14 mouse cellular contexts compared by ENCODE assay signal in genomic region chr6:103507751-103508575, GRCm38 (mm10). TPM values are rescaled to one million over a fixed set of nuclear protein-coding genes. Genes with fewer than 3 reads are reported as not detected.
DNase-seq lines count a peak whose midpoint lies in the region; ATAC-seq lines count a peak whose summit lies in the region.
"Had no signal": no experiment of that assay in that cellular context is flagged by ENCODE, and none has a peak within 500 bp of the region (broad histone marks: within the 10 kb centered on the region; RNA-seq: fewer than 3 reads in every experiment).

No protein-coding gene starts in this region.

- no peak overlapping the region for H3K9ac ChIP-seq in kidney, embryonic 14.5 days (ENCODE audit: low read depth, low read length)
- H3K9ac ChIP-seq: lung, embryonic 15.5 days had no signal

- H3K4me3 ChIP-seq in kidney, embryonic 14.5 days (ENCODE audit: low read length) = no peak overlapping the region
- H3K4me3 ChIP-seq in heart, embryonic 10.5 days = no peak overlapping the region
- H3K4me3 ChIP-seq: lung, embryonic 15.5 days had no signal

- ATAC-seq in kidney, embryonic 14.5 days (ENCODE audit: low FRiP score, low TSS enrichment) = no peak
- ATAC-seq: activated CD4-positive, CD25-positive, alpha-beta regulatory T cell, adult 4 months had no signal

- no peak overlapping the region for H3K4me2 ChIP-seq in kidney, embryonic 14.5 days (replicated peaks; ENCODE audit: low read depth, low read length)
- H3K4me2 ChIP-seq: lung, embryonic 15.5 days had no signal

- H3K9me3 ChIP-seq in kidney, embryonic 14.5 days (ENCODE audit: control insufficient read depth, low read length) = no peaks in the 10 kb centered on the region
- no peaks in the 10 kb centered on the region for H3K9me3 ChIP-seq in heart, embryonic 10.5 days
- H3K9me3 ChIP-seq: lung, embryonic 15.5 days had no signal

- peaks cover 28% of the 10 kb centered on the region for H3K27me3 ChIP-seq in kidney, embryonic 14.5 days (ENCODE audit: control insufficient read depth, insufficient read depth, low read length)
- H3K27me3 ChIP-seq in heart, embryonic 10.5 days (ENCODE audit: insufficient read depth, poor library complexity, severe bottlenecking) = peaks cover 52% of the 10 kb centered on the region

- no peak overlapping the region for H3K27ac ChIP-seq in kidney, embryonic 14.5 days (ENCODE audit: low read depth, low read length)
- no peak overlapping the region for H3K27ac ChIP-seq in heart, embryonic 10.5 days
- H3K27ac ChIP-seq: lung, embryonic 15.5 days had no signal

- no peaks in the 10 kb centered on the region for H3K4me1 ChIP-seq in kidney, embryonic 14.5 days (ENCODE audit: control insufficient read depth, insufficient read depth, low read length)
- H3K4me1 ChIP-seq in heart, embryonic 10.5 days = peaks cover 18% of the 10 kb centered on the region; the same call in 1 of the 2 replicates

- H3K36me3 ChIP-seq in kidney, embryonic 14.5 days (ENCODE audit: control insufficient read depth, insufficient read depth, low read length) = no peaks in the 10 kb centered on the region
- H3K36me3 ChIP-seq in heart, embryonic 10.5 days = no peaks in the 10 kb centered on the region
- H3K36me3 ChIP-seq: lung, embryonic 15.5 days had no signal

- WGBS in kidney, embryonic 14.5 days = 61% methylated on average over 3 of the region's 3 CpGs
- WGBS in heart, embryonic 10.5 days = 59% methylated on average over 3 of the region's 3 CpGs

- DNase-seq in kidney, postnatal 10 days = peak; percentile 9
- peak; percentile 23 to 37 for DNase-seq in right cerebral cortex, postnatal 10 days (ENCODE audit: low spot score in 2 of 2)
- no peak for DNase-seq in right cerebral cortex, postnatal 36 days (ENCODE audit: low spot score in 2 of 2)
- DNase-seq in cerebellum, adult 18-20 months = peak; percentile 56 to 66
- DNase-seq in skeletal muscle tissue, adult 2 months (ENCODE audit: low read depth, low spot score) = peak; percentile 48
- DNase-seq in heart, embryonic 10.5 days (ENCODE audit: low spot score) = no peak
- DNase-seq: embryo, embryonic 11 days; heart, postnatal 14 days; kidney, adult 9 months; right cerebral cortex, postnatal 14 days; thymus, adult 18-20 months had no signal

RNA-seq across cellular contexts. Expression of gene Chl1, which starts 2.4 kb away (rescaled TPM):
- 1.1 and 1.2 TPM in 2 replicates for polyA plus RNA-seq in kidney, embryonic 14.5 days (2014; fragmentation: Nextera tagmentation; extraction: Ambion mirVana)
- polyA plus RNA-seq in heart, embryonic 10.5 days (2016; fragmentation: Nextera tagmentation; extraction: Ambion mirVana) = 0.04 and 0.15 TPM in 2 replicates
- polyA plus RNA-seq: activated CD4-positive, CD25-positive, alpha-beta regulatory T cell, adult 4 months had no signal

Comparison
In these comparisons a context has a peak if more than half of its experiments do, and no peak if none do; other contexts are left out.
1. DNase-seq: peak in kidney, postnatal 10 days (single experiment), right cerebral cortex, postnatal 10 days (2 of 2), cerebellum, adult 18-20 months (2 of 2) and skeletal muscle tissue, adult 2 months (single experiment); none in right cerebral cortex, postnatal 36 days (0 of 2) and heart, embryonic 10.5 days (single experiment).